Mouse (Mus musculus): ENCODE results near the gene Serpina1b. TPM values are rescaled to one million over a fixed set of nuclear protein-coding genes. Genes with fewer than 3 reads are reported as not detected.
"Not testable (repeated sequence)": the region's sequence is repeated elsewhere in the genome, so short reads cannot be mapped to it uniquely, and the experiment has no call there.

The Serpina1b gene
- total RNA-seq, 1 experiment, result not detected

DNA sequence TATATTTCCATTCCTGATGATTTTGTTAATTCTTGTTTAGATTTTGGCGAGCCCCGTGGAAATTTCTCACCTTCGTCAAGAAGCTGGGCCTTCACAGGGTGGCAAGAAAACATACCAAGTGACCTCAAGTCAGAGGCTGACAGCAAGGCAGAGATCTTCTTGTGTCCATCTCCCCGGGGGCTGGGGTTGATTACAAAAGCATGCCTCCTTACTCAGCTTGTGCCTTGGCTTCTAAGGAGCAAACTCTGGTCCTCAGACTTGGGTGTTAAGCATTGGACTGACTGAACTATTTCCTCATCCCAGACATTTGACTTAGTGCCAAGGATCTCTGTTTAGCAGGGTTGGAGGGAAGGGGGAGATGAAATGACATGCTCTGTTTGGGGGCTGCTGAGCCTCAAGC is 95.1 kb downstream of the Serpina1b start:
- H3K4me3 ChIP-seq (ENCODE audit: insufficient read depth in 1 of 2, low read depth in 1 of 2, low read length in 2 of 2, poor library complexity in 1 of 2, severe bottlenecking in 1 of 2); H3K9ac ChIP-seq (ENCODE audit: insufficient read depth, low read depth, low read length, poor library complexity, severe bottlenecking); DNase-seq (ENCODE audit: low read depth, low spot score); H3K4me1 ChIP-seq (ENCODE audit: control insufficient read depth in 2 of 2, insufficient read depth in 2 of 2, low read length in 2 of 2, poor library complexity in 1 of 2); in situ Hi-C loops (cut with MboI; ENCODE audit: low sequenced_read_pairs in 2 of 2, unreplicated experiment in 2 of 2); H3K27ac ChIP-seq (ENCODE audit: insufficient read depth, low read depth, low read length, poor library complexity, severe bottlenecking); H3K36me3 ChIP-seq (ENCODE audit: control insufficient read depth, insufficient read depth, low read length, poor library complexity, severe bottlenecking); H3K9me3 ChIP-seq (ENCODE audit: control insufficient read depth, insufficient read depth, low read depth, low read length): not testable (repeated sequence)

DNA sequence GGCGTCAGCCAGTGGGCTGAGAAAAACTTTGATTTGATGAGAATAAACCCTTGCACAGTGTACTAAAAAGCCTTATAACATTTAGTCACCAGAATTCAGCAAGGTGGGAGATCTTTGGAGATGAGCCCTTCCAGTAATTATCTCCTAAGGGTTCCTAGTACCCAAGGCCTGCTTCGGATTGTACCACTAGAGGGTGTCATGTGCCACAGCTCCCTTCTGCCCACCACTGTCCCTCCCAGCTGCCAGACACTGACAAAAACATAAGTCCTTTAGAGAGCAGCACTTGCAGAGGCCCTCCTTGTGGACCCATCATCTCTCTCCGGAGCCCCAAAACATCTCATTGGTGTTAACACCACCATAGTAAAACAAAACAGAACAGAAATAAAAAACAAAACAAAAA is 118.6 kb downstream of the Serpina1b start:
- Histone ChIP-seq H3K9ac (ENCODE audit: insufficient read depth, low read depth, low read length, poor library complexity, severe bottlenecking) (no peak overlapping the region), H3K4me1 (ENCODE audit: control insufficient read depth in 2 of 2, insufficient read depth in 2 of 2, low read length in 2 of 2, poor library complexity in 1 of 2) (no peaks in the 10 kb centered on the region), H3K4me3 (ENCODE audit: insufficient read depth in 1 of 2, low read depth in 1 of 2, low read length in 2 of 2, poor library complexity in 1 of 2, severe bottlenecking in 1 of 2) (no peak overlapping the region), H3K36me3 (ENCODE audit: control insufficient read depth, insufficient read depth, low read length, poor library complexity, severe bottlenecking) (no peaks in the 10 kb centered on the region), H3K27ac (ENCODE audit: insufficient read depth, low read depth, low read length, poor library complexity, severe bottlenecking) (no peak overlapping the region), H3K9me3 (ENCODE audit: control insufficient read depth, insufficient read depth, low read depth, low read length) (no peaks in the 10 kb centered on the region)
- no peak for DNase-seq (ENCODE audit: low read depth, low spot score)
- in situ Hi-C loops (cut with MboI; ENCODE audit: low sequenced_read_pairs in 2 of 2, unreplicated experiment in 2 of 2), result no loop called here
- TF ChIP-seq ZNF384 (IDR thresholded peaks at IDR 0.05; ENCODE audit: low read depth, low read length), result no peak
- TF ChIP-seq ZC3H11A (IDR thresholded peaks at IDR 0.05; ENCODE audit: borderline replicate concordance, low read depth, low read length), result no peak
- no peak for TF ChIP-seq MAFK (IDR thresholded peaks at IDR 0.05; ENCODE audit: insufficient read depth, low read depth, low read length)
- TF ChIP-seq HCFC1 (IDR thresholded peaks at IDR 0.05; ENCODE audit: borderline replicate concordance, insufficient read depth, low read length), result no peak
- no peak for TF ChIP-seq CHD2 (IDR thresholded peaks at IDR 0.05; ENCODE audit: low read depth, low read length)

DNA sequence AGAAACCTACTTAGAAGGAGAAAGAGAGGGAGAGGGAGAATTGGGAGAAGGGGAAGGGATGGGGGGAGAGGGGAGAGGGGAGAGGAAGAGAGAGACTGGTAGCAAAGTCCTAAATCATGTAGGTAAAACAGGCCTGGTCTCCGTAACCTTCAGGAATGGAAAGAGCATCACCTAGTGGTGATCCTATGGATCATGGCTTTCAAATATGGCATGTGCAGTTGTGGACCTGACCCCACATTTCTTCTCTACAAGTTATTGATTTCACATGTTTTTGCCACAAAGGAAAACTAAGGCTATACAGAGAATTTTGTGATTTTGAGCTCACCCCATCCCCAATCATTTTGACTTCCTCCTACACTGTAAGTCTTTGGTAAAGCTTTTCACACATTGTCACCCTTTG is 119.8 kb downstream of the Serpina1b start:
- Histone ChIP-seq H3K36me3 (ENCODE audit: control insufficient read depth, insufficient read depth, low read length, poor library complexity, severe bottlenecking) (no peaks in the 10 kb centered on the region), H3K4me3 (ENCODE audit: insufficient read depth in 1 of 2, low read depth in 1 of 2, low read length in 2 of 2, poor library complexity in 1 of 2, severe bottlenecking in 1 of 2) (no peak overlapping the region), H3K27ac (ENCODE audit: insufficient read depth, low read depth, low read length, poor library complexity, severe bottlenecking) (no peak overlapping the region), H3K9ac (ENCODE audit: insufficient read depth, low read depth, low read length, poor library complexity, severe bottlenecking) (no peak overlapping the region), H3K4me1 (ENCODE audit: control insufficient read depth in 2 of 2, insufficient read depth in 2 of 2, low read length in 2 of 2, poor library complexity in 1 of 2) (no peaks in the 10 kb centered on the region), H3K9me3 (ENCODE audit: control insufficient read depth, insufficient read depth, low read depth, low read length) (no peaks in the 10 kb centered on the region)
- TF ChIP-seq ZNF384 (IDR thresholded peaks at IDR 0.05; ENCODE audit: low read depth, low read length), result no peak
- no peak for TF ChIP-seq ZC3H11A (IDR thresholded peaks at IDR 0.05; ENCODE audit: borderline replicate concordance, low read depth, low read length)
- no peak for TF ChIP-seq HCFC1 (IDR thresholded peaks at IDR 0.05; ENCODE audit: borderline replicate concordance, insufficient read depth, low read length)
- no peak for TF ChIP-seq CHD2 (IDR thresholded peaks at IDR 0.05; ENCODE audit: low read depth, low read length)
- TF ChIP-seq MAFK (IDR thresholded peaks at IDR 0.05; ENCODE audit: insufficient read depth, low read depth, low read length), result no peak
- in situ Hi-C loops (cut with MboI; ENCODE audit: low sequenced_read_pairs in 2 of 2, unreplicated experiment in 2 of 2), result no loop called here
- no peak for DNase-seq (ENCODE audit: low read depth, low spot score)

DNA sequence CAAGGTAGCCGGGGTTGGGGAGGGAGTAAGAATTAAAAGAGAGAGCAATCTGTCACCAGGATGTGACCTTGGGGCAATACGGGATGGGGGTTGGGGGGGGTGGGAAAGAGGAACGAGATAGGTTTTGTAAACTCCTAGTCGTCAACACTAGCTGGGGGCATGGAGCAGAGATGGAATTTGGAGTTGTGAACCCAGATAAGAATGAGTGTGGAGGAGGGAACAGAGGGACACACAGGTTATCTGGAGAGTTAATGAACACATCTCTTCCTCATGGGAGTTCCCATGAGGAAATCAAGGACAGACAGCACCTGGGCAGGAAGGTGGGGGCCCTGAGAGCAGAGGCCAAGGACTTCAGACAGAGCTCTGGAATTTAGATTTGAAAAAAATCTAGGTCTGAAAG is 124.1 kb downstream of the Serpina1b start:
- Histone ChIP-seq H3K27ac (ENCODE audit: insufficient read depth, low read depth, low read length, poor library complexity, severe bottlenecking) (no peak overlapping the region), H3K9ac (ENCODE audit: insufficient read depth, low read depth, low read length, poor library complexity, severe bottlenecking) (no peak overlapping the region), H3K36me3 (ENCODE audit: control insufficient read depth, insufficient read depth, low read length, poor library complexity, severe bottlenecking) (no peaks in the 10 kb centered on the region), H3K9me3 (ENCODE audit: control insufficient read depth, insufficient read depth, low read depth, low read length) (no peaks in the 10 kb centered on the region), H3K4me3 (ENCODE audit: insufficient read depth in 1 of 2, low read depth in 1 of 2, low read length in 2 of 2, poor library complexity in 1 of 2, severe bottlenecking in 1 of 2) (no peak overlapping the region), H3K4me1 (ENCODE audit: control insufficient read depth in 2 of 2, insufficient read depth in 2 of 2, low read length in 2 of 2, poor library complexity in 1 of 2) (no peaks in the 10 kb centered on the region)
- in situ Hi-C loops (cut with MboI; ENCODE audit: low sequenced_read_pairs in 2 of 2, unreplicated experiment in 2 of 2), result no loop called here
- no peak for DNase-seq (ENCODE audit: low read depth, low spot score)
- TF ChIP-seq MAFK (IDR thresholded peaks at IDR 0.05; ENCODE audit: insufficient read depth, low read depth, low read length) (no peak), ZNF384 (IDR thresholded peaks at IDR 0.05; ENCODE audit: low read depth, low read length) (no peak), HCFC1 (IDR thresholded peaks at IDR 0.05; ENCODE audit: borderline replicate concordance, insufficient read depth, low read length) (no peak), ZC3H11A (IDR thresholded peaks at IDR 0.05; ENCODE audit: borderline replicate concordance, low read depth, low read length) (no peak), CHD2 (IDR thresholded peaks at IDR 0.05; ENCODE audit: low read depth, low read length) (no peak)

DNA sequence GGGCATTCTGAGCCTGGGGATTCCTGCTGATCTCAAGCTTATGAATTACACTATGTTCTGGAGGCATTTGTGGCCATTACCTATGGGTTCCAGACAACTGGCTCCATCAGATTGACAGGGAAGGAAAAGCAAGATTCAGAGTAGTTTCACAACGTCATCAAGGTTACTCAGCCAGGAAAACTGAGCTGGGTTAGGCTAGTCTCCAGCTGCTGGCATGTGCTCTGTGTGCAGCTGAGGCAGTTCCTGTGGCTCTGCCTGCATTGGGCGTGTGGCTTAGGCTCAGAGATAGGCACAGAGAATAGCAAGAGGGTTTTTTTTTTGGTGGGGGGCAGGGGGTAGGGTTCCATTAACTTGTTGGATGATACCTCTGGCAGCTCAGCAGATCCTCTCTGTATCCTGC is 124.6 kb downstream of the Serpina1b start:
- DNase-seq (ENCODE audit: low read depth, low spot score), result no peak
- Histone ChIP-seq H3K9me3 (ENCODE audit: control insufficient read depth, insufficient read depth, low read depth, low read length) (no peaks in the 10 kb centered on the region), H3K4me3 (ENCODE audit: insufficient read depth in 1 of 2, low read depth in 1 of 2, low read length in 2 of 2, poor library complexity in 1 of 2, severe bottlenecking in 1 of 2) (no peak overlapping the region), H3K36me3 (ENCODE audit: control insufficient read depth, insufficient read depth, low read length, poor library complexity, severe bottlenecking) (no peaks in the 10 kb centered on the region), H3K9ac (ENCODE audit: insufficient read depth, low read depth, low read length, poor library complexity, severe bottlenecking) (no peak overlapping the region), H3K4me1 (ENCODE audit: control insufficient read depth in 2 of 2, insufficient read depth in 2 of 2, low read length in 2 of 2, poor library complexity in 1 of 2) (no peaks in the 10 kb centered on the region), H3K27ac (ENCODE audit: insufficient read depth, low read depth, low read length, poor library complexity, severe bottlenecking) (no peak overlapping the region)
- TF ChIP-seq ZC3H11A (IDR thresholded peaks at IDR 0.05; ENCODE audit: borderline replicate concordance, low read depth, low read length) (no peak), ZNF384 (IDR thresholded peaks at IDR 0.05; ENCODE audit: low read depth, low read length) (no peak), MAFK (IDR thresholded peaks at IDR 0.05; ENCODE audit: insufficient read depth, low read depth, low read length) (no peak), HCFC1 (IDR thresholded peaks at IDR 0.05; ENCODE audit: borderline replicate concordance, insufficient read depth, low read length) (no peak), CHD2 (IDR thresholded peaks at IDR 0.05; ENCODE audit: low read depth, low read length) (no peak)
- in situ Hi-C loops (cut with MboI; ENCODE audit: low sequenced_read_pairs in 2 of 2, unreplicated experiment in 2 of 2), result no loop called here
